Mouse (Mus musculus) spleen, adult 10 weeks (tissue): Measurements from ENCODE around the gene Btbd11. TPM values are rescaled to one million over a fixed set of nuclear protein-coding genes. Genes with fewer than 3 reads are reported as not detected.

Source experiments
- polyA plus RNA-seq: library from polyadenylated mRNA; stranded (reverse); fragments of 350-450 nt; fragmentation: Illumina TruSeq; extraction: RNeasy Lipid Tissue Mini Kit (QIAGEN cat#74804); gene quantifications from one replicate; pipeline ENCODE4 v1.2.3, GENCODE M21; 2015; ENCODE audit warnings: low replicate concordance; ENCODE audit not compliant: insufficient read depth

Btbd11 gene
- 6.9 TPM for polyA plus RNA-seq

DNA sequence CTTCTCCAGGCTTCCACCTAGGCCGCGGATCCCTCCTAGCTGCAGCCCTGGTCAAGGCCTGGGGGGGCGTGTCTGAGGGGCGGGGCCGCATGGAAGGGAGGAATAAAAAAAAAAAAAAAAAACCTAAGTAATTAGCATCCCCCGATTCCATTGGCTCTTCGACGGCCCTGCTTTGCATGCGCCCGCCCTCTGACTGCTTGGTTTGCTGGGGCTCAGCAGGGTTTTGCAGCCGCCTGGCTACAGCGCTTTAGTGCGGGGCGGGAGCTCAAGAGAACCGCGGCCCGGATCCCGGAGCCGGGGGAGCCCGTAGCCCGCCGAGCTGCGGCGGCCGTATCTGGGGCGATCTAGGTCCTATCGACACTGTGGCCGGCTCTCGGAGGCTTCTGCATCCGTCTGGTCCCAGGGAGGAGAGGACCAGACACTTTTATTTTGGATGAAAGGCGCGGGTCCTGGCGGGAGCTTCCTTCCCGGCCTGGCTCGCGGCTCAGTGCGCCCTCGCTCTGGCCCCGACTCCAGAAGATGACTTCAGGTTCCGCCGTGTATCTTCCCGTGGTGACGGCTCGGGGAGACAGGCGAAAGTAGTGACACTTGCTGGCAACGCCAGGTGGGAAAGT, at the start of gene Btbd11:
Btbd11 (plus strand) TSS at position 210 of the 614 bp plus-strand sequence.

Other genes starting within 250 kb of the Btbd11 start
- gene Cry1, start 201.8 kb upstream of the Btbd11 start, polyA plus RNA-seq, result 15.4 TPM